Mouse (Mus musculus) cerebellum, postnatal 4 days (tissue): ENCODE measurements around the gene 2410015M20Rik.
A peak's percentile ranks its signal among the peaks of the same experiment; 100 is the strongest.
"Not testable (repeated sequence)": the region's sequence is repeated elsewhere in the genome, so short reads cannot be mapped to it uniquely, and the experiment has no call there.

Experiments used
- DNase-seq, 2 experiments: peaks; one replicate each; pipeline ENCODE4 v3.0.0; 2022; ENCODE audit warnings: low spot score in 2 of 2, mixed read lengths in 1 of 2

The 2410015M20Rik gene

DNA sequence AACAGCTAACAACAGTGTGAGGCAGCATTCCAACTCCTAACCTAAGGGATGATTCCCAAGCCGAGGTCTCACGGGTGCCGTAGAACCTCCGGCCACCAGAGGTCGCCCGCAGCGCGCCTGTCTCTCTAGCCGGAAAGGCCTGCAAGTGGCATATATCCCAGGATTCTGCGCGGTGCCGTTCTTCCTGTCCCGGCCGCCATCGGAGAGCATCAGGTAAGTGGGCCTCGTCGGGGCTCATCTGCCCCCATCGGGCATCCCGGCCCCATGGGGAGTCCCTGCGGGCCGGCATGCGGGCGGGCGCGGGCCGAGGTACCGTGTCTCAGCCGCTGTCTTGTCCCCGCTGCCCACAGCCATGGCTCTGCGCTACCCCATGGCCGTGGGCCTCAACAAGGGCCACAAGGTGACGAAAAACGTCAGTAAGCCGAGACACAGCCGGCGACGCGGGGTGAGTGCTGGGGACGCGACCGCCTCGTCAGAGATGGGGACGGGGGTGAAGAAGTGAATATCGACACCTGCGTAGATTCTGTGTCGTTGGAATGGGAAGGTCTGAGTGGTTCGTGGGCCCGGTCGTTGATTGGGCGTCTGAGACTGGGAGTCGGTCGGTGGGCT, 3.8 kb upstream of the 2410015M20Rik start, which contains the start of gene Rpl36:
TSS of gene Rpl36 (plus strand) at position 181 of the 609 bp plus-strand sequence.
- DNase-seq = peak; percentile 97 to 99

DNA sequence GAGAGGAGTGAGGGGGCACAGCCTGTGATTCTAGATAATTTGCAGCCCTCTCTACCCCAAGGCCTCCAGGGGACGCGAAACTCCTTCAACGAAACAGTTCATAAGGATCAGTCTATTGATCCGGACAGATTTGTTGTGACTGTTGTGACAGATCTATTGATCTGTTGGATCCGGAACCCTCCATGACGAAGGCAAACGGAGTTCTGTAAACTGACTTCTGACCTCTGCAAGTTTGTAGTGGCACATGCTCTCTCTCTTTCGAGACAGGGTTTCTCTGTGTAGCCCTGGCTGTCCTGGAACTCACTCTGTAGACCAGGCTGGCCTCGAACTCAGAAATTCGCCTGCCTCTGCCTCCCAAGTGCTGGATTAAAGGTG, 3.0 kb upstream of the 2410015M20Rik start:
- not testable (repeated sequence) for DNase-seq

DNA sequence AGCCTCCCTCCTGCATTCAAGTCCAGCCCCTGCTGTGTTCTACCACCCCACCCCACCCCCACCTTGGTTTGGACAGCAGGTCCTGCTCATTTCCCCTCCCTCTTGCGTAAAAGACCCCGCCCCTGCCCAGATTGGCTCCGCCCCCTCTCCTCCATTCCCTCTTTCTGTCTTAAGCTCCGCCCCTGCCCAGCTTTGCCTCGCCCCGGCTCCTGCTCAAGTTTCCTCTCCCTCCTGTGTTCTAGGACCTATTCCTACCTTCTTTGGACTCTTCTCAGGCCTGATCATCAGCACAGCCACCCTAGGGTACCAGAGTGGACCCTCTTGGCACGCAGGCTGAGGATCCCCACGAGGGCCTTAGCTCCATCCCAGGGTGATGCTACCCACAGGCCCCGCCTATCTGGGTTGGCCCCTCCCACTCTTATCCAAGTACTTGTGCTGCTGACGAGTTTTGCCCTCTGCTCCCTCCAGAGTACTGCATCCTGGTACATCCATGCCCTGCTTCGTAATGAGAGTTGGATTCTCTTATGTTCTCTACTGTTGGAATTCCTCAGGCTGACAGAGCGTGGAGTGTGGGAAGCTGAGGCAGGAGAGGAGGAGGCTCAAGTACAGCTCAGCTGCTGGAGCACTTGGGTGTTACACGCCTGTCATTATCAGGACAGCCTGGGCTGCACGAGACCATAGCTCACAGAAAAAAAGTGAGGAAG, 2.4 kb upstream of the 2410015M20Rik start:
- no peak for DNase-seq

DNA sequence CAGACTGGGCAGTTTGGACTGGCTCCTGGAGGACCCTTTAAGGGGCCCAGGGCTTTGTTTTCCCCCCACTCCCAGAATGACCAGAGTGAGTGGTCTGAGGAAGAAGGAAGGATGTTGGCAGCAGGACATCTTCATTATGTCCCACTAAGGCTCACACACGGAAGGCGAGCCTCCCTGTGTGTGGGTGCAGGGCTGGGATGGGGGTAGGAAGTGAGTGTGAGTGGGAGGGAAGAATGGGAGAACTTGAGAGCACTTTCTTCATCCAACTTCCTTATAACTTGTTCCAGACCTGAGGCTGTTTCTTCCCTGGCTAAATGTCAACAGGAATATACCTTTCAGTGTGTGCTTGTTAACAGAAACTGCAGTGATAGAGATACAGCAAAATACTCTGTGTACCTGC, 1.8 kb upstream of the 2410015M20Rik start:
- DNase-seq = no peak

DNA sequence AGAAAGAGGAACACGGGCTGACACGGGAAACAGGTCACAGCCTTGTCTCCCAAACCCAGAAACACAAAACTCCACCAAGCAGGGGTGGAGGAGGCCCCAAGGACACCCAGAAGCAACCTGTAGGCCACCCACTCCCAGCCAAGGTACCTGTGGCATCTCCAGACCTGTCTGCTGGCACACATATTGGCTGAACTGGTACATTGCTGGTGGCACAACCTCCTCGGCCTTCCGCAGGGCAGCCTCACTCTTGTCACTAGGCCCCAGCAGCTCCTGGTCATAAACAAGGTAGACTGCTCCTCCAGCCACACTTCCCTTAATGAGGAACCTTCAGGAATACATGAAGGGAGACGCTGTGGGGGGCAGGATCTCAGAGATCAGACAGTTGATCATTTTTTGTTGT, 872 bp downstream of the 2410015M20Rik start:
- DNase-seq = no peak

DNA sequence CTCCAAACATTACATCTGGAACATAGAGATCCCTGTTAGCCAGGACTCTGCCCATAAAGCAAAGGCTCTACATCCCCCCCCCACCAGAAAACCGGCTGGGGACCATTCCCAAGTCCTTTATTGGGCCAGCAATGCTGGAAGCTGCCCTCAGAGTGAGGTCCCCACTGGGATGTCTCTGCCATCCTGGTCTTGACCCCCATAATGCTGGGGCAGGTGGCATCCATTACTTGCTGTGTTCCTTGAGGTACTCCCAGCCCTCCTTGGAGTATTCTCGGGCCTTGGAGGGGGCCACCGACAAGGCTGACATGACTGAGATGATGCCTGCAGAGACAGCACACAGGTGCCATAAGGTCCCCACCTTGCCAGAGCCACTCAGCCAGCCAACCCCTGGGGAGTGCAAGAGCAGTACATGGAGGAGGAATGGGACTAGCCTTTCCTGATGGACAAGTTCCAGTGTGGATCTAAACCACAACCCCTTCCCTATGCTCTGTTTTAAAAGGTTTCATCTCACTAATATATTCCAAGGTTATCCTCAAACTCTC, 2.0 kb downstream of the 2410015M20Rik start:
- no peak for DNase-seq

DNA sequence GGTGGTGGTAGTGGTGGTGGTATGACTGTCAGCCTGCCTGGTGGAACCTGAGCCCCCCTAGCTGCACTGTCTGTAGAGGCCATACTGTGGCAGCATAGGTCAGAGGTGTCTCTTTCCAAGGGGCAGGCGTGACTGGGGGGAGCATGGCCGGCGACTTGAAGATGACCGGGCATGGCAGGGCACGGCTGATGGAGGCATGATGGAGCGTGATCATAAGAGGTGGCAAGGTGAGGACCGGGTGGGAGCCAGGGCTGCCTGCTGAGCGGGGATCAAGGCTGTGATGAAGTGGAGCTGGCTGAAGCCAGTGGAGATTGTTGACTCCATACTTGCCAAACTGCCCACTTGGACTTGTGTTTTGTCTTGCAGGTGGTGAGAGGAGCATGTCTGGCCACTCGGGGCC, 4.1 kb downstream of the 2410015M20Rik start:
- no peak for DNase-seq

DNA sequence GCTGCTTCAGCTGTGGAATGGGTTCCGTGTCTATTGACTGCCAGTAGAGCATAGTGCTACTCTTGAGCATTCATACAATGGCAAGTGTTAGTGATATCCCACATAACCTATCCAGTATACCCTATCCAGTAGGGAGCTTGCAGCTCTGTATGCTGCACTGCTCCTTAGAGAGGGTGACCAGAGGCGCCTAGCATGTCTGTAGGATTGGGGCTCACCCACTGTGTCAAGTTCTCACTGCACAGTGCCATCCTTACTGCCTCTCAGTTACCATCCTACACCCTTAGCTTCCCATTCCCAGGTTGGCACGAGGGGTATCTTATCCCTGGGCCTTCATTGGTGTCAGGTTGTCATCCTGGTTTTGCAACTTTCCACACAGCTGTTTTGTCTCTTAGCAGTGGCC, 5.1 kb downstream of the 2410015M20Rik start:
- DNase-seq = no peak

DNA sequence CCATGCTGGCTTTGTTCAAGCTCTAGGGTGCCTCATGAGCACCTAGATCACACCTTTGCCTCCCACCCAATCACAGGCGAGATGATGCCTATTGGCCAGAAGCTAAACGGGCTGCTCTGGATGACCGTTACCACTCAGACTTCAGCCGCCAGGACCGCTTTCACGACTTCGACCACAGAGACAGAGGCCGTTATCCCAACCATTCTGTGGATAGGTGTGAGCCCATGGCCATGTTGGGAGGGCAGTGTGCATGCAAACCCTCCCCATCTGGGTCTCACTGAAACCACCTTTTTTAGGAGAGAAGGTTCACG, 5.5 kb downstream of the 2410015M20Rik start:
- no peak for DNase-seq

DNA sequence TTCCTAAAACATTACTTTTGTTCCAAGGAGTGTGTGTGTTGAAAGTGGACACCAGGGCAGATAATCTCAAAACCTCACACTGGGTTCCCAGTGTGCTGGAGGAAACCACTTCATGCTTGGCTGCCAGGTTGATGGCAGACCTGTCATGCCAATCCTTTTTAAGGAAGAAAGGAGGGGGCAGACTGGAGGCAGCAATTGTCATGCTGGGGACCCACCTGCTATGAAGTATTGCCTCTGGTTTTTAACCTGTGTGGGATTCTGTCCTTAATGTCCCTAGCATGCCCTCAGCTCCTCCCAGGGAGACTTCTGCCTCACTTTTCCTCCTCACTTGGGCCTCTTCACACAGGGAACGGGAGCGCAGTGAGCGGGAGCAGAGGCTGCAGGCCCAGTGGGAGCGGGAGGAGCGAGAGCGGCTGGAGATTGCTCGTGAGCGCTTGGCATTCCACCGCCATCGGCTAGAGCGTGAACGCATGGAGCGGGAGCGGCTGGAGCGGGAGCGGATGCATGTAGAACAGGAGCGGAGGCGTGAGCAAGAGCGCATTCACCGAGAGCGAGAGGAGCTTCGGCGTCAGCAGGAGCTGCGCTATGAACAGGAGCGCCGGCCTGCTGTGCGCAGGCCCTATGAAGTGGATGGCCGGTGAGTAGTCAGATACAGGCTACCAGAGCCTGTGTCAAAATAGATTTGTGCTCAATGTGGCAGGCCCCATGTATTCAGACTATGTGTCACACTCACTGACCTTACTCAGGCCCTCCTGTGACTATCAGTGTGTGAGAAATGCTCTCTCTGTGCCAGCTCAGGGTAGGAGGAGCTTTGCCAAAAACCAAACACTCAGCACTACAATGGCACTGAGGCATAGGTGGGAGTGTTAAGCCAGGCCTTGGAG, 6.1 kb downstream of the 2410015M20Rik start:
- no peak for DNase-seq

DNA sequence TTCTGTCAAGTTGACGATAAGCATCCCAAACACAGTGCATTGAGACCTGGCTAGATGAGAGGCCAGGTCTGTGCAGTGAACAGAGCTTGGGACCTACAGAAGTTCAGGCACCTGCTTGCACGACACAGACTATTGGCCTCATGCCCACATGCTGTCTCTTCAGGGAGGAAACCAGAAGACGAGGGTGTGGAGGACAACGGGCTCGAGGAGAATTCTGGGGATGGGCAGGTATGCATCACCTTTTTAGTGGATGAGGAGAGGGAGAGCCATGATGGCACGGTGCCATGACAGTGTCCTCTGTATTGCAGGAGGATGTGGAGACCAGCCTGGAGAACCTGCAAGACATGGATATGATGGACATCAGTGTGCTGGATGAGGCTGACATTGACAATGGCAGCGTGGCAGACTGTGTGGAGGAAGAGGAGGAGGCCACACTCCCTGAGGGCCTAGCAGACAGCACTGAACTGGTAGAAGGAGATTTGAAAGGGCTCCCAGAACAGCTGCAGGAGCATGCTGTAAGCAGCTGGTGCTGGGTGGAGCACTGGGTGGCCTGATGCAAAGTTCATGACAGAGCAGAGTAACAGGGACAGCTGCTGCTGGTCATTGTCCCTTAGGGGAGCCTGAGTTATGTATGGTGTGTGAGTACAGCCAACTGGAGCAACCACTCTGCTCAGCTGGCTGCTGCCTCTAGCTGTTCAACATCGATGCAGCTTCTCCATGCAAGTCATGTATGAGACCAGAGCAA, 15.9 kb downstream of the 2410015M20Rik start:
- DNase-seq = no peak

DNA sequence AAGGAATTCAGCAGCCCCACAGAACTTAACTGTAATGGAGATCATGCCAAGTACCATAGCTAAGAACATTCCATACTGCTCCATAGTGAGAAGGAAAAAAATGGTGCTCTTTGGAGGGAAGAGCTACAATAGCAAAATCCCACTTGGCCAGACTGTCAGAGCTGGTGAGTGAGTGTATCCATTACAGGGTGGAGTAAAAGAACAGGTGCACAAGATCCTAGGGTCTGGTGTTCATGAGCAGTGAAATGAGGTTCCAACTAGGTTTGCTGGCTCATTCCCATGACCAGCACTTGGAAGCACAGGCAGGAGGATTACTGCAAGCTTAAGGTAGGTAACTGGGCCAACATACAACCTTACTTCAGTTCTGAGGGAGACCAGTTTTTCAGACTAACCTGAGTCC, 17.0 kb downstream of the 2410015M20Rik start:
- DNase-seq = no peak

DNA sequence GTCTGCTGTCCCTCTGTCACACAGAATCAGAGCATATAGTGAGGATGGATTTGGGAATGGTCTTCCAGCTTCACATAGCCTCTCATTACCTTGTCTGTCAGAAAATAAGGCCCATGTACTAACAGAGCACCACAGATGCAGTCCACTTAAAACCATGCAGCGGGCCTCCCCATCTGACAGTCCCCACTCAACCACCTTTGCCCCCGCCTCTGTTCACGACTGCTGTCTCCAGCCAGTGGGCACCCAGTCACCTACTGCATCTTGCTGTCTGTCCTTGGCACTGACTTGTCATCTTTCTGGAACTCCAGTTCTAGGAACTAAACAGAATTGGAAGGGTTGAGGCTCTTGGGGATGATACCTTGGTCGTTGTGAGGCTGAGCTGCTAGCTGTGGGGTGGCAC, 20.6 kb downstream of the 2410015M20Rik start:
- DNase-seq = no peak

DNA sequence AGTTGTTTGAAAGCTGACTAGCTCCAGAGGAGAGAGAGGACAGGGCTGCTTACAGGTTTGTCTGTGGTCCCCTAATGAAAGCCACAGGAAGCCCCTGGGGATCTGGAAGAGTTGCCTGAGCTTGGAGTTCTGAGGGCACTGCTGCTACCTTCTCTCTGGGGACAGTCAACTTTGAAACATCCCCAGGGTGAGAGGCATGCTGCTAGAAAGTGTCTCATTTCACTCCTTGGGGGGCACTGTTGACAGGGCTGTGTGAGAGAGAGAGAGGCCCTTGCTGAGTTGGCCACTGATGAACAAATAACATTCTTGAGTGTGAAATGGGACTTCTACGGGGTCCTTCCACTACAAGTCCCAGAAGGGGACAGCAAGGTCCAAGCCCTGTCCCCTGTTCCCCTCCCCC, 21.8 kb downstream of the 2410015M20Rik start:
- DNase-seq = no peak

DNA sequence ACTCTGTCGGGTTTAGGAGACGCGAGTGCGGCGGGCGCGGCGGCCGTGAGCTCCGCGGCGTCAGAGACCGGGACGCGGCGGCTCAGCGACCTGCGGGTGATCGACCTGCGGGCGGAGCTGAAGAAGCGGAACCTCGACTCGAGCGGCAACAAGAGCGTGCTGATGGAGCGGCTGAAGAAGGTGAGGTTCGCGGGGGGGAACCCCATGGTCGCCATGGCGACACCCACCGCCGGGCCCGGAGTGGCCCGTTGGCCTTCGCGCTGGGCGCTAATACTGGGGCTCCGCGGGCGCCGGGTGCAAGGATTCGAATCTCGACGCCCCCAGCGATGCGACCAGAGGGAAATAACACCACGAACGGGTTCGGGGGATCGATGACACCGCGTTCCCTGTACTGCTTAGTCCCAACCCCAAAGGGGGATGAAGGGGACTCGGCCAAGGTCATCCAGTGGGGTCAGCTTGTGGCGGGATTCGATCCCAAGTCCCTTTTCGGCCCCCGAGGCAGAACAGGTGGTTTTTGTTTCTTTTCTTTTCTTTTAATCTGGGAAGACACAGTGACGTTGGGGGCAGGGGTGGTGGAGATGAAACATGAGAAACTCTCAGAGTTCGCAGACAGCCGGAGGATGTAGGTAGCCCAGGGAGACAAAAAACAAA, 24.3 kb downstream of the 2410015M20Rik start:
- no peak for DNase-seq

DNA sequence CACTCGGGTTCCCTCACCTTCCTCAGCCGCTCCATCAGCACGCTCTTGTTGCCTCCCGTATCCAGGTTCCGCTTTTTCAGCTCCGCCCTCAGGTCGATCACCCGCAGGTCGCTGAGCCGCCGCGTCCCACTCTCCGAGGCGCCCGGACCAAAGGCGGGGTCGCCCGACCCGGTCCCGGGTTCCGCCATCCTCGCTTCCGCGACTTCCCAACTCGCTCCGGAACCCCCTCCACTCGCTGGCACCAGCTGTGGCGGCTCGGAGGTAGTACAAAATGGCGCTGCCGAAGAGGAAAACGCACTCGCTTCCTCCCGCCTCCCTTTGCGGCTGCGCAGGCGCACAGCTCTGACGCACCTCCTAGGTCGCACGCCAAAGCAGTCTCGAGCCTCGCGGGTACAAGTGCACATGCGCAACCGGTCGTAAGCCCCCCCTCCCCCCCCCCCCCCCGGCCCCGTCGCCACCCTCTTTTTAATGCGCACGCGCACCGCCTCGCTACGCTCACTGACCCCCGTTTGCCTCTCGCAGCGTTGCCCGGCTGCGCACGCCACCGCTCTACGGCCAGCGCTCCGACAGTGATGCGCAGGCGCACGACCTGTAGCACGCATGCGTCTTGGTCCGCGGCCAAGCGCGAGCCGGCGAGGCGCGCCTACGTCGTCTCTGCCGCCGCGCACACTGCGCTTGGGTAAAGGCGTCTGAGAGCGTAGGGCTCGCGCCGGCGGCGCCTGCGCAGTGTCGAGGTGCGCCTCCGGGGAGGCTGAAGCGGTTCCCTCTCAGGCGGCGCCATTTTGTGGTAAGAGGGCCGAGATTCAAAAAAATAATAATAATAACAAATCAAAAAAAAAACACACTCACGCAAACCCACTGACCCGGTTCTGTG, 25.1 kb downstream of the 2410015M20Rik start, which contains the start of the genes Safb2 and Safb:
TSS of gene Safb2 (minus strand) at position 329 of the 874 bp plus-strand sequence.
TSS of gene Safb (plus strand) at position 569 of the 874 bp plus-strand sequence.
- peak; percentile 99 to 100 for DNase-seq

DNA sequence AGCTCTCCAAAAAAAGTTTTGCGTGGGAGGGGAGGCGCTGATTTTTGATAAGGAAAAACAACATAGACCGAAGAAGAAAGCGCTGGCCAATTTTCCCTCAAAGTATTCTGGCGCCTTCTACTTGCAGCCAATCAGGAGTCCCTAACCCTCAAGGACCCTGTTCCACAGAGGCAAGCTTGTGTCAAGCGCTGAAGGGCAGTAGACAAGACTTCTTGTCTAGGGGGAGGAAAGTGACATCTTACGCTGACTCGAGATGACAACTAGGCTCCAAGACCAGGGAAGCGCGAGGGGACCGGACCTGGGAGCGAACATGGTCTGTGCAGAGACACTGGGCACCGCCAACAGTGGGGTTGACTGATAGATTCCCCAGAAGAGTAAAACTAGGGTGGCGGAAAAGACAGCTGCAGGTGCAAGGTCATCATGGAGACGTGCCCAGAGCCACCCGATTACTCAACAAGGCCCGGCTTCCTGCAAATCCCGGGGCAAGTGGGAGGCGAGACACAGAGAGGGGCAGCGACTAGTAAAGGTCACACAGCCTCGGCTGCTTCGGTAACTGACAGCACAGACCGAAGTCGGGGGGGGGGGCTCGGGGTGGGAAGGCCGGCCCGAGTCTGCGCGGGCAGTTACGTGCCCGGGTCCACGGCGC, 25.8 kb downstream of the 2410015M20Rik start:
- DNase-seq = peak in 1 of 2 experiments; percentile 40

DNA sequence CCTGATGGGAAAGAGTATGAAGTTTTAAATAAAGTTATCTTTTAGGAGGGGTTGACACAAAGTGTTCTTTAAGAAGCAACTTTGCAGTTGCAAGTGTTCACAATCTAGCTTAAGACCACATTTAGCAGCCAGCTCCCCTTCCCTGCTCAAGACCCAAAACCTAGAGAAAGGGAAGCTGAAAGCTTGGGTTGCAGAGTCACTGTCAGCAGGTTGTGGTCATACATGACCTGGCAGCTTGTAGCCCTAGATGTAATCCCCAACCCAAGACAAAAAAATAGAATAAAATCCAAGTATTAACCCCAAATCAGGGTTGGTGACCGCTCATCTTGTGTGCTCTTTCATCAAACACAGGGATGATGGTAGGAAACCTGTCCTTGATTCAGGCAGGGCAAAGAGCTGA, 26.5 kb downstream of the 2410015M20Rik start:
- no peak for DNase-seq

DNA sequence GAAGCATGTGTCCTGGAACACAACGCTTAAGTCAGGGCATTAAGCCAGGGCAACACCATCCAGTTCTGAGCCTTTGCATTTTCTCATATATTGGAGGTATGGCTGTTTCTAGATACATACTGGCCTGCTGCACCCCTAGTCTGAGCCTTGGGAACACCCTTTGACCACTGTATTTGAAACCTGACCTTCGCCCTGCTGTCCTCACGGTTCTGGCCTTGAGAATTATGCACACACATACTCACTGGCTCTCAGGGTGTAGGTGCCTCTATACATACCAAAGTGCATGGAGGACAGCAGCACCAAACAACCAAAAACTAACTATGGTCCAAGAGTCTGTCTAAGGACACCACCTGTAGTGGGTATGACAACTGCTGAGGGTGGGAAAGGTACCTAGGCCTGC, 36.6 kb downstream of the 2410015M20Rik start:
- no peak for DNase-seq

DNA sequence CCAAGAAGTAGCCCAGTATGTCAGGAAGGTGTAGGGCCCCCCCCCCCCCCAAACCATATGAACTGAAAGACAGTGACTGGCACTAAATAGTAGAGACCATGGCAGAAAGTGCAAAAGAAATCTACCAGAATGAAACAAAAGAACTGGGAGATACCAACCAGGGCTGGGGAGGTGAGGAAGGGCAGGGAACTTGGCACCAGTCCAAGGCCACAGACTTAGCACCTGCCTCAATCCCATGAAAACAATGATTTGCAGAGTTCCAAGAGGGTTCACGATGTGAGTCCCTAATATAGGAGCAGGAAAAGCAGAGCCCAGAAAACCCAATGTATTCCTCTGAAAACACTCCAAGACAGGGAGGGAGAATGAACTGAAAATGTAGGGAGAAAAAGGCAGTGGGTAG, 37.4 kb downstream of the 2410015M20Rik start:
- no peak for DNase-seq
